Mouse (Mus musculus) heart, embryonic 13.5 days (tissue): ENCODE data around the gene Alg9. TPM values are rescaled to one million over a fixed set of nuclear protein-coding genes. Genes with fewer than 3 reads are reported as not detected.
"Not testable (repeated sequence)": the region's sequence is repeated elsewhere in the genome, so short reads cannot be mapped to it uniquely, and the experiment has no call there.

Experiments
- ATAC-seq: fragments of 200-750 bp; cut with Nextera tagmentation; 2 replicates; pipeline ENCODE4 v1.8.0; 2017; ENCODE audit warnings: moderate TSS enrichment; ENCODE audit not compliant: insufficient number of reproducible peaks, low FRiP score, low TSS enrichment; ENCODE audit errors: extremely low read depth
- H3K27ac ChIP-seq: fragments of 300-500 bp; sonication (generic); replicated peaks from 2 replicates; pipeline ENCODE4 v1.5.1; 2015; ENCODE audit warnings: moderate library complexity, mild to moderate bottlenecking, inconsistent platforms
- H3K27me3 ChIP-seq: fragments of 300-500 bp; sonication (generic); replicated peaks from 2 replicates; pipeline ENCODE4 v1.6.1; 2015; ENCODE audit warnings: mild to moderate bottlenecking, inconsistent platforms
- H3K36me3 ChIP-seq: fragments of 300-500 bp; sonication (generic); 2 replicates; pipeline ENCODE4 v1.6.1; 2015; ENCODE audit warnings: mild to moderate bottlenecking, inconsistent platforms
- H3K4me1 ChIP-seq: fragments of 300-500 bp; sonication (generic); 2 replicates; pipeline ENCODE4 v1.6.1; 2015; ENCODE audit warnings: inconsistent platforms
- H3K4me2 ChIP-seq: fragments of 300-500 bp; sonication (generic); 2 replicates; pipeline ENCODE4 v1.6.1; 2015; ENCODE audit warnings: inconsistent platforms, mild to moderate bottlenecking, moderate library complexity
- H3K4me3 ChIP-seq: fragments of 300-500 bp; sonication (generic); 2 replicates; pipeline ENCODE4 v1.5.1; 2015; ENCODE audit warnings: moderate library complexity, mild to moderate bottlenecking, inconsistent platforms
- H3K9ac ChIP-seq: fragments of 300-500 bp; sonication (generic); 2 replicates; pipeline ENCODE4 v1.6.1; 2015; ENCODE audit warnings: inconsistent platforms, mild to moderate bottlenecking, moderate library complexity
- H3K9me3 ChIP-seq: fragments of 300-500 bp; sonication (generic); 2 replicates; pipeline ENCODE4 v1.6.1; 2016; ENCODE audit warnings: inconsistent platforms
- WGBS: fragments of 180-500 bp; shearing (Covaris S2); methylation state at CpG from one replicate; pipeline ENCODE4 v1.1.7; 2015; ENCODE audit warnings: mixed read lengths; 5-methylcytosine and 5-hydroxymethylcytosine counted together
- polyA plus RNA-seq: library from polyadenylated mRNA; unstranded; fragments of >200 nt; fragmentation: Nextera tagmentation; extraction: Ambion mirVana; gene quantifications from 2 replicates; pipeline ENCODE4 v1.2.1, GENCODE M21; 2015

Alg9 gene
- polyA plus RNA-seq, 1 experiment from 2014 or later: 27.3 TPM

DNA sequence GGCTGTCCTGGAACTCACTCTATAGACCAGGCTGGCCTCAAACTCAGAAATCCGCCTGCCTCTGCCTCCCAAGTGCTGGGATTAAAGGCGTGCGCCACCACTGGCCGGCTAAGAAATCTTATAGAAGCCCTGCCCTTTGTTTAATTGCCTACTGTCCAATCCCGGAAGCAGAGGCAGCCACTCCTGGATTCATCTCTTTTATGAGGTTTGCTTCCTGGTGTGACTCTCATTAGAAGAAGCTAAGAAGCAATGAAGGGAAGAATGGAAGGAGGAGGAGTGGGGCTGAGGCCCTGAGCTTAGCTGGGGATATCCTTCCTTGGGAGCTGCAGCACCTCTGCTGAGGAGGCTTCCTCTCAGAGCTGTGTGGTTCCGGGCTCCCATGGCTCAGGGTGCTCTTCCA, 46.8 kb downstream of the Alg9 start:
- no peak overlapping the region for H3K4me2 ChIP-seq
- ATAC-seq: no peak
- no peaks in the 10 kb centered on the region for H3K4me1 ChIP-seq
- no peak overlapping the region for H3K27ac ChIP-seq
- no peaks in the 10 kb centered on the region for H3K9me3 ChIP-seq
- no peaks in the 10 kb centered on the region for H3K27me3 ChIP-seq
- 94% methylated on average over 6 of the region's 6 CpGs for WGBS
- peaks cover 67% of the 10 kb centered on the region for H3K36me3 ChIP-seq
- H3K4me3 ChIP-seq: no peak overlapping the region
- H3K9ac ChIP-seq: no peak overlapping the region

GRCm38 (mm10) chr9:50822216-50822615, 47.4 kb downstream of the Alg9 start:
- no peak for ATAC-seq
- Histone ChIP-seq H3K27me3 (no peaks in the 10 kb centered on the region), H3K27ac (no peak overlapping the region), H3K9ac (no peak overlapping the region), H3K4me3 (no peak overlapping the region), H3K4me1 (no peaks in the 10 kb centered on the region), H3K4me2 (no peak overlapping the region), H3K36me3 (peaks cover 62% of the 10 kb centered on the region), H3K9me3 (no peaks in the 10 kb centered on the region)
- WGBS: 93% methylated on average over 5 of the region's 5 CpGs

GRCm38 (mm10) chr9:50823779-50824453, 49.1 kb downstream of the Alg9 start:
- 75% methylated on average over 11 of the region's 11 CpGs for WGBS
- no peak; the same call in 1 of the 2 replicates for ATAC-seq
- Histone ChIP-seq H3K4me1 (no peaks in the 10 kb centered on the region), H3K27me3 (no peaks in the 10 kb centered on the region), H3K27ac (no peak overlapping the region), H3K4me2 (no peak overlapping the region), H3K36me3 (peaks cover 64% of the 10 kb centered on the region), H3K9me3 (no peaks in the 10 kb centered on the region), H3K4me3 (no peak overlapping the region), H3K9ac (no peak overlapping the region)

DNA sequence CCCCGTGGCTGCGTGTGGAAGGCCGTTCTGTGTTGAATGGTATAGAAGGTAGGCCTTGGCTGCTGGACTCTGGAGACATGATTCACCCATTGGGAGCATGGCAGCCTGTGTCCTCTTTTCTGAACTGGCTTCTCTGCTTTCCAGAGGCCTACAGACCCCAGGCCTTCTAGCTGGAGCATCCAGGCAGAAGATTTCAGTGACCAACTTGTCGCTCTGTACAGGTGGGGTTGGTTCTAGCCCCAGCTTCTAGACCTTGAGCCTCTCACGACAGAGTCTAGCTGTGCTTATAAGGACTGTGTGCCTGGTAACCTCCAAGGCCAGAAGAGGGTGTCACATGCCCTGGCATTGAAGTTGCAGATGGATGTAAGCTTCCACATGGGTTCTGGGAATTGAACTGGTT, 56.7 kb downstream of the Alg9 start:
- Histone ChIP-seq H3K9ac (no peak overlapping the region), H3K9me3 (no peaks in the 10 kb centered on the region), H3K36me3 (peaks cover 28% of the 10 kb centered on the region), H3K4me3 (no peak overlapping the region), H3K27ac (no peak overlapping the region), H3K4me2 (no peak overlapping the region), H3K27me3 (no peaks in the 10 kb centered on the region), H3K4me1 (no peaks in the 10 kb centered on the region)
- ATAC-seq: no peak
- WGBS: 91% methylated on average over 5 of the region's 5 CpGs

GRCm38 (mm10) chr9:50832162-50832561, 57.3 kb downstream of the Alg9 start:
- H3K27me3 ChIP-seq: no peaks in the 10 kb centered on the region
- H3K27ac ChIP-seq: no peak overlapping the region
- ATAC-seq: no peak
- 96% methylated on average over 4 of the region's 4 CpGs for WGBS
- H3K9me3 ChIP-seq: no peaks in the 10 kb centered on the region
- H3K4me1 ChIP-seq: no peaks in the 10 kb centered on the region
- no peak overlapping the region for H3K9ac ChIP-seq
- peaks cover 28% of the 10 kb centered on the region for H3K36me3 ChIP-seq
- H3K4me2 ChIP-seq: no peak overlapping the region
- H3K4me3 ChIP-seq: no peak overlapping the region

DNA sequence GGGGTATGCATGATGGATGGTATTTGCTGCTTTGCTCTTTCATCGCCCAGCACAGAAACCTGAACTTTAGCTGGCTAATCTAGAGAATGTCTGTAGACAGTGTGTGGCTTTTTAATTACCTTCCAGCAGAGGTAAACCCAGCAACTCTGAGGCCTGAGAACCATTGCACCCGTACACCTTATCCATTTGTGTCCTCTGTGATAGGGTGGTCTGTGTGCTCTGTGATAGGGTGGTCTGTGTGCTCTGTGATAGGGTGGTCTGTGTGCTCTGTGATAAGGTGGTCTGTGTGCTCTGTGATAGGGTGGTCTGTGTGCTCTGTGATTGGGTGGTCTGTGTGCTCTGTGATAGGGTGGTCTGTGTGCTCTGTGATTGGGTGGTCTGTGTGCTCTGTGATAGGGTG, 57.8 kb downstream of the Alg9 start:
- H3K36me3 ChIP-seq: peaks cover 25% of the 10 kb centered on the region
- not testable (repeated sequence) for H3K27ac ChIP-seq, H3K4me3 ChIP-seq, H3K4me1 ChIP-seq, H3K27me3 ChIP-seq, H3K9me3 ChIP-seq, H3K9ac ChIP-seq, ATAC-seq, H3K4me2 ChIP-seq
- WGBS: 74% methylated on average over 2 of the region's 2 CpGs

- ATAC-seq: no peak
- WGBS: 75% methylated on average over 8 of the region's 8 CpGs
- Histone ChIP-seq H3K36me3 (peaks cover 23% of the 10 kb centered on the region), H3K9me3 (no peaks in the 10 kb centered on the region), H3K27me3 (no peaks in the 10 kb centered on the region), H3K4me1 (no peaks in the 10 kb centered on the region), H3K4me2 (no peak overlapping the region), H3K4me3 (no peak overlapping the region), H3K9ac (no peak overlapping the region), H3K27ac (no peak overlapping the region)
Observed at GRCm38 (mm10) chr9:50833786-50834185, 59.0 kb downstream of the Alg9 start.

GRCm38 (mm10) chr9:50835068-50835705, 60.4 kb downstream of the Alg9 start:
- Histone ChIP-seq H3K9me3 (no peaks in the 10 kb centered on the region), H3K36me3 (peaks cover 24% of the 10 kb centered on the region), H3K4me2 (no peak overlapping the region), H3K27ac (no peak overlapping the region), H3K4me1 (no peaks in the 10 kb centered on the region), H3K27me3 (no peaks in the 10 kb centered on the region), H3K9ac (no peak overlapping the region), H3K4me3 (no peak overlapping the region)
- ATAC-seq: no peak
- 81% methylated on average over 10 of the region's 10 CpGs for WGBS

DNA sequence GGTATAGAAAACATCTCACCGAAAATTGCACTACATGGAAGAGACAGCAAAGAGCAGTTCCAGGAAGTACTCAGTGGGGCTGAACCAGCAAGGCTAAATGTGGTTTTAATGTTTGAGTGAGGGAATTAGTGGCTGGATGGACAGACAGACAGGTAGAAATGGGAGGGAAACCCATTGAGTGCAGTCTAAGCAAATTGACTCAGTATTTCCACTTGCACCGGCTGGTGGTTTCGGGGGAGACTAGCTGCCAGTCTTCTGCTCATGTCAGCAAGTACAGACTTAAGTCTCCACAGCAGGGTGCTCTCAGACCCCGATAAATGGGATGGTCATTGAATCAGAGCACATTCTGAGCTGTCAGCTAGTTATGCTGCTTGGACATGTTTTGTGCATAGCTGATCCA, 61.3 kb downstream of the Alg9 start:
- H3K9ac ChIP-seq: no peak overlapping the region
- no peak overlapping the region for H3K27ac ChIP-seq
- H3K4me2 ChIP-seq: no peak overlapping the region
- no peak overlapping the region for H3K4me3 ChIP-seq
- no peaks in the 10 kb centered on the region for H3K27me3 ChIP-seq
- WGBS: 80% methylated on average over 4 of the region's 4 CpGs
- ATAC-seq: no peak
- no peaks in the 10 kb centered on the region for H3K9me3 ChIP-seq
- H3K4me1 ChIP-seq: no peaks in the 10 kb centered on the region
- H3K36me3 ChIP-seq: peaks cover 24% of the 10 kb centered on the region

DNA sequence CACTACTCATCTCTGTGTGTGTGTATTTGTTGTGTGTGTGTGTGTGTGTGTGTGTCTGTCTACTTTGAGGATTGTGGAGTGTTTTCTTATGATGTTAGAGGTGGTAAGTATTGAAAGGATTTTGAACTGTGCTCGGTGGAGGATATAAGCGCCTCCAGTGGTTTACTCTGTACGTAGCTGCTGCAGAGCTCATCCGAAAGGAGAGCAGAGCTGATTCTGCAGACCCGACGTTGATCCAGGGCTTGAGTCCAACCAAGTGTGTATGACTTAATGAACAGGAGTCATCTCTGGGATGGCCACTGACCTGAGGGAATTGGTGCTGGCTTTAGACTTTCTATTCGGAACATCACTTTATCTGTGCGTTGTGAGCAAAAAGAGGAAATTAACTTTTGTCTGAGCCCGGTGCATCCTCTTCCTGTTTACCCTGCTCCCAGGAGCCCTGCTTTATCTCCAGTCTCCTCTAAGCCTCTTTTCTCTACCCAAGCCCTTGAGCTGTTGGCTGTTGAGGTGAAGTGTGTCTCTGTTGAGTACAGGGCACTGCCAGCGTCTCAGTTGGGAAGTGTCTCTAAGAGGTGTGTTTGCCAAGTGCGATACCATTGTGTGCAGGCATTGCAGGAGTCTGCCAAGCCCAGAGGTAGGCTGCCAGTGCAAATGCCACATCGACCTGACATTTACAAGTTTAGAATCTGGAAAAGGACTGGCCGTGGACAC, 66.4 kb downstream of the Alg9 start:
- Histone ChIP-seq H3K4me3 (no peak overlapping the region), H3K4me2 (no peak overlapping the region), H3K4me1 (peaks cover 6% of the 10 kb centered on the region; the same call in 1 of the 2 replicates), H3K27me3 (no peaks in the 10 kb centered on the region), H3K9ac (no peak overlapping the region), H3K36me3 (peaks cover 36% of the 10 kb centered on the region), H3K9me3 (no peaks in the 10 kb centered on the region), H3K27ac (no peak overlapping the region)
- no peak for ATAC-seq
- WGBS: 71% methylated on average over 13 of the region's 13 CpGs

DNA sequence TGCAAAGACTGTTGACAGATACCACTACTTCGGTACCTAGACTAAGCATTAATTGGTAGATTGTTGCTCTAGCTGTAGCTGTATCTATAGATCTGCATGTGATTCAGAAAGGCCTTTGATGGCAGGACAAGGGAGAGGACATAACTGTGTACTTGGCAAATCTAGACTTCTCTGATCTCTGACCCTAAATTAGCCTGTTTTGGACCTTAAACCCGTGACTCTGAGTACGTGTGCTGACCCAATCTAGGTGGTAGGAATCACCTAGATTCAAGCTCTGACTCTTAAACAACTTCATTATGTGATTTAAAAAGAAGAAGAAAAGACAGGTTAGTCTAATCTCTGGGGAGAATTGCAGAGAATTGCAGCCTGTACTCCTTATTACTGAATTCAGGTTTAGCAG, 70.3 kb downstream of the Alg9 start, which contains the start of gene Ppp2r1b:
TSS of gene Ppp2r1b (plus strand) at position 221 of the 400 bp plus-strand sequence.
- H3K27me3 ChIP-seq: no peaks in the 10 kb centered on the region
- ATAC-seq: no peak
- 85% methylated on average over 3 of the region's 3 CpGs for WGBS
- H3K4me3 ChIP-seq: no peak within 1 kb of the TSS
- peaks cover 22% of the 10 kb centered on the region for H3K36me3 ChIP-seq
- peaks cover 17% of the 10 kb centered on the region for H3K4me1 ChIP-seq
- no peak within 1 kb of the TSS for H3K9ac ChIP-seq
- H3K9me3 ChIP-seq: no peaks in the 10 kb centered on the region
- no peak within 1 kb of the TSS for H3K27ac ChIP-seq
- no peak within 1 kb of the TSS for H3K4me2 ChIP-seq
